Mouse (Mus musculus) urinary bladder, adult 2 months (tissue): ENCODE measurements around the gene Edf1. TPM values are rescaled to one million over a fixed set of nuclear protein-coding genes. Genes with fewer than 3 reads are reported as not detected.

Experiments
- DNase-seq: peaks from one replicate; pipeline ENCODE4 v3.0.0; 2022; ENCODE audit warnings: low spot score
- polyA plus RNA-seq: library from polyadenylated mRNA; depleted of rRNA; stranded (reverse); fragments of >200 nt; gene quantifications from 2 replicates; pipeline ENCODE4 v1.2.3, GENCODE M21; 2012; rRNA removed

Gene Edf1
- polyA plus RNA-seq, 1 experiment = 222 TPM

GRCm38 (mm10) chr2:25581901-25582301, 24.3 kb downstream of the Edf1 start:
- DNase-seq = peak; percentile 23

GRCm38 (mm10) chr2:25582466-25583119, 24.9 kb downstream of the Edf1 start:
- DNase-seq = peak; percentile 19

- DNase-seq = peak; percentile 25
These were observed 25.5 kb downstream of the Edf1 start for GRCm38 (mm10) chr2:25583120-25583481.

GRCm38 (mm10) chr2:25583571-25583970, 25.9 kb downstream of the Edf1 start:
- DNase-seq = no peak

- DNase-seq = no peak
These were observed 26.5 kb downstream of the Edf1 start for GRCm38 (mm10) chr2:25584152-25584551.

GRCm38 (mm10) chr2:25584856-25585255, 27.2 kb downstream of the Edf1 start:
- no peak for DNase-seq

- no peak for DNase-seq
These were observed 28.0 kb downstream of the Edf1 start for GRCm38 (mm10) chr2:25585601-25586000.

GRCm38 (mm10) chr2:25587290-25587689, 29.6 kb downstream of the Edf1 start:
- DNase-seq = no peak

- DNase-seq = no peak
These were observed 30.7 kb downstream of the Edf1 start for GRCm38 (mm10) chr2:25588227-25588907.

- DNase-seq = no peak
These were observed 34.2 kb downstream of the Edf1 start for GRCm38 (mm10) chr2:25591863-25592262.

- no peak for DNase-seq
These were observed 39.3 kb downstream of the Edf1 start for GRCm38 (mm10) chr2:25596765-25597510.

- no peak for DNase-seq
These were observed 41.1 kb downstream of the Edf1 start for GRCm38 (mm10) chr2:25598749-25599148.

GRCm38 (mm10) chr2:25600037-25600436, 42.4 kb downstream of the Edf1 start:
- DNase-seq = no peak

GRCm38 (mm10) chr2:25602526-25602925, 44.9 kb downstream of the Edf1 start:
- no peak for DNase-seq

- DNase-seq = peak; percentile 88
These were observed 50.3 kb downstream of the Edf1 start, which contains the start of gene Rabl6 for GRCm38 (mm10) chr2:25607761-25608622. Gene Rabl6 (minus strand): TSS chr2:25608521.

GRCm38 (mm10) chr2:25608671-25609070, 51.0 kb downstream of the Edf1 start:
- DNase-seq = no peak

Other genes starting within 250 kb of the Edf1 start
- gene Grin1, start 238.7 kb upstream of the Edf1 start, polyA plus RNA-seq = 1.1 TPM in 2 replicates
- 15.2 and 22.8 TPM in 2 replicates for gene Man1b1, start 225.5 kb upstream of the Edf1 start, polyA plus RNA-seq
- gene Dpp7, start 201.5 kb upstream of the Edf1 start, polyA plus RNA-seq = 36.0 and 37.3 TPM in 2 replicates
- 36.8 and 38.3 TPM in 2 replicates for gene Uap1l1, start 192.2 kb upstream of the Edf1 start, polyA plus RNA-seq
- 1.6 and 2.5 TPM in 2 replicates for gene Sapcd2, start 185.5 kb upstream of the Edf1 start, polyA plus RNA-seq
- 104 and 107 TPM in 2 replicates for gene Entpd2, start 162.0 kb upstream of the Edf1 start, polyA plus RNA-seq
- gene Npdc1, start 158.5 kb upstream of the Edf1 start, polyA plus RNA-seq = 103 and 126 TPM in 2 replicates
- gene Fut7, start 134.6 kb upstream of the Edf1 start, polyA plus RNA-seq = 0.19 and 0.29 TPM in 2 replicates
- gene Abca2, start 129.1 kb upstream of the Edf1 start, polyA plus RNA-seq = 6.3 and 16.4 TPM in 2 replicates
- gene Clic3, start 101.0 kb upstream of the Edf1 start, polyA plus RNA-seq = 0.69 and 2.2 TPM in 2 replicates
- 50.8 and 61.1 TPM in 2 replicates for gene Paxx, start 96.8 kb upstream of the Edf1 start, polyA plus RNA-seq
- gene Ptgds, start 87.8 kb upstream of the Edf1 start, polyA plus RNA-seq = 0.38 and 0.74 TPM in 2 replicates
- gene Lcn12, start 63.9 kb upstream of the Edf1 start, polyA plus RNA-seq = not detected in 2 replicates
- 15.1 and 36.1 TPM in 2 replicates for gene Fbxw5, start 57.1 kb upstream of the Edf1 start, polyA plus RNA-seq
- gene C8g, start 56.1 kb upstream of the Edf1 start, polyA plus RNA-seq = 2.3 and 2.4 TPM in 2 replicates
- 15.5 and 15.7 TPM in 2 replicates for gene Traf2, start 10.9 kb upstream of the Edf1 start, polyA plus RNA-seq
- 1.3 and 1.4 TPM in 2 replicates for gene Mamdc4, start 17.0 kb downstream of the Edf1 start, polyA plus RNA-seq
- gene Phpt1, start 17.4 kb downstream of the Edf1 start, polyA plus RNA-seq = 64.2 and 75.6 TPM in 2 replicates
- gene Ajm1, start 23.9 kb downstream of the Edf1 start, polyA plus RNA-seq = 0.47 and 0.57 TPM in 2 replicates
- gene Rabl6, start 50.7 kb downstream of the Edf1 start, polyA plus RNA-seq = 66.5 and 73.8 TPM in 2 replicates
- gene Ccdc183, start 59.8 kb downstream of the Edf1 start, polyA plus RNA-seq = not detected in 2 replicates
- 55.4 and 59.7 TPM in 2 replicates for gene Tmem141, start 64.2 kb downstream of the Edf1 start, polyA plus RNA-seq
- gene Fcna, start 70.2 kb downstream of the Edf1 start, polyA plus RNA-seq = 22.9 and 30.6 TPM in 2 replicates
- 0.94 and 1.8 TPM in 2 replicates for gene Lcn8, start 95.3 kb downstream of the Edf1 start, polyA plus RNA-seq
- 0.32 TPM in 1 of 2 replicates, not detected in the other for gene Lcn5, start 100.1 kb downstream of the Edf1 start, polyA plus RNA-seq
- gene Lcn6, start 118.9 kb downstream of the Edf1 start, polyA plus RNA-seq = 0.36 and 0.63 TPM in 2 replicates
- 0.06 TPM in 1 of 2 replicates, not detected in the other for gene Lcn10, start 124.9 kb downstream of the Edf1 start, polyA plus RNA-seq
- gene Obp2a, start 142.2 kb downstream of the Edf1 start, polyA plus RNA-seq = not detected in 2 replicates
- gene Bmyc, start 148.9 kb downstream of the Edf1 start, polyA plus RNA-seq = 30.9 and 41.7 TPM in 2 replicates
- not detected in 2 replicates for gene Obp2b, start 179.2 kb downstream of the Edf1 start, polyA plus RNA-seq
- not detected in 2 replicates for gene Lcn3, start 207.7 kb downstream of the Edf1 start, polyA plus RNA-seq
- not detected in 2 replicates for gene Lcn11, start 219.2 kb downstream of the Edf1 start, polyA plus RNA-seq
- gene Gm13539, start 224.4 kb downstream of the Edf1 start, polyA plus RNA-seq = not detected in 2 replicates